Mouse (Mus musculus) forebrain, embryonic 13.5 days (tissue): Measurements from ENCODE around the gene Gab2. TPM values are rescaled to one million over a fixed set of nuclear protein-coding genes. Genes with fewer than 3 reads are reported as not detected.

Experiments
- ATAC-seq: fragments of 200-750 bp; cut with Nextera tagmentation; 2 replicates; pipeline ENCODE4 v1.8.0; 2017
- H3K27ac ChIP-seq: fragments of 300-500 bp; sonication (generic); 2 replicates; pipeline ENCODE4 v1.5.1; 2015; ENCODE audit warnings: inconsistent platforms, mild to moderate bottlenecking, moderate library complexity
- H3K27me3 ChIP-seq: fragments of 300-500 bp; sonication (generic); 2 replicates; pipeline ENCODE4 v1.6.1; 2015; ENCODE audit warnings: mild to moderate bottlenecking, inconsistent platforms
- H3K36me3 ChIP-seq: fragments of 300-500 bp; sonication (generic); 2 replicates; pipeline ENCODE4 v1.6.1; 2015; ENCODE audit warnings: mild to moderate bottlenecking, inconsistent platforms; ENCODE audit not compliant: poor library complexity, severe bottlenecking
- H3K4me1 ChIP-seq: fragments of 300-500 bp; sonication (generic); 2 replicates; pipeline ENCODE4 v1.6.1; 2015; ENCODE audit warnings: inconsistent platforms
- H3K4me2 ChIP-seq: fragments of 300-500 bp; sonication (generic); 2 replicates; pipeline ENCODE4 v1.6.1; 2015; ENCODE audit warnings: inconsistent platforms, mild to moderate bottlenecking, moderate library complexity
- H3K4me3 ChIP-seq: fragments of 300-500 bp; sonication (generic); 2 replicates; pipeline ENCODE4 v1.5.1; 2015; ENCODE audit warnings: mild to moderate bottlenecking, inconsistent platforms
- H3K9ac ChIP-seq: fragments of 300-500 bp; sonication (generic); 2 replicates; pipeline ENCODE4 v1.6.1; 2015; ENCODE audit warnings: mild to moderate bottlenecking, inconsistent platforms
- H3K9me3 ChIP-seq: fragments of 300-500 bp; sonication (generic); replicated peaks from 2 replicates; pipeline ENCODE4 v1.6.1; 2016; ENCODE audit warnings: inconsistent platforms
- WGBS: fragments of 180-500 bp; shearing (Covaris S2); methylation state at CpG from one replicate; pipeline ENCODE4 v1.1.7; 2015; 5-methylcytosine and 5-hydroxymethylcytosine counted together
- polyA plus RNA-seq: library from polyadenylated mRNA; unstranded; fragments of >200 nt; fragmentation: Nextera tagmentation; extraction: Ambion mirVana; gene quantifications from 2 replicates; pipeline ENCODE4 v1.2.1, GENCODE M21; 2015

Gene Gab2
- polyA plus RNA-seq, 1 experiment from 2014 or later = 9.9 TPM

GRCm38 (mm10) chr7:97296986-97297385 is 215.6 kb downstream of the Gab2 start:
- no peak for ATAC-seq
- Histone ChIP-seq H3K4me1 (no peaks in the 10 kb centered on the region), H3K27ac (no peak overlapping the region), H3K27me3 (no peaks in the 10 kb centered on the region), H3K4me2 (no peak overlapping the region), H3K9ac (no peak overlapping the region), H3K9me3 (no peaks in the 10 kb centered on the region), H3K36me3 (peaks cover 10% of the 10 kb centered on the region; the same call in 1 of the 2 replicates), H3K4me3 (no peak overlapping the region)
- WGBS = 57% methylated on average over 2 of the region's 2 CpGs

- no peaks in the 10 kb centered on the region for H3K27me3 ChIP-seq
- ATAC-seq = peak; percentile 69
- H3K4me1 ChIP-seq = no peaks in the 10 kb centered on the region
- no peak overlapping the region for H3K9ac ChIP-seq
- no peak overlapping the region for H3K4me2 ChIP-seq
- WGBS = 2% methylated on average over 2 of the region's 2 CpGs
- no peak overlapping the region for H3K27ac ChIP-seq
- H3K9me3 ChIP-seq = no peaks in the 10 kb centered on the region
- H3K36me3 ChIP-seq = peaks cover 10% of the 10 kb centered on the region; the same call in 1 of the 2 replicates
- no peak overlapping the region for H3K4me3 ChIP-seq
These were observed 216.1 kb downstream of the Gab2 start for GRCm38 (mm10) chr7:97297466-97297865.

DNA sequence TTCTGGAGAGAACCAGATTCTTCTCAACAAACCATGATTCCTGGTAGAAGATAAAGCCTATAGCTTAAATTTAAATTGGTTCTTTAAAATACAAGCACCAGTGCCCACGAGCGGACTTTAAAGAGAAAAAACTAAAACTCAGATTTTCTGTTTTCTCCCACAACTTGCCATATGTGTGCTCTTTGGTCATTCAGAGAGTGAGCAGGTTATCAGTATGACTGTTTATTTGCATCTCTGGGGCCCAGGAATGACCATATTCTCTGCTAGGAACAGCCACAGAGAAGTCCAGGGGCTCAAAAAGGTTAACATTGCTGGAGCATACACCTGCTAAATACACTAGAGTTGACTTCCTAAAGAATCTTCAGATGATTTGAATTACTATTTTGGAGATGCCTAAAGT is 216.9 kb downstream of the Gab2 start:
- Histone ChIP-seq H3K27me3 (no peaks in the 10 kb centered on the region), H3K9ac (no peak overlapping the region), H3K4me1 (no peaks in the 10 kb centered on the region), H3K4me3 (no peak overlapping the region), H3K36me3 (peaks cover 10% of the 10 kb centered on the region; the same call in 1 of the 2 replicates), H3K27ac (no peak overlapping the region), H3K4me2 (no peak overlapping the region), H3K9me3 (no peaks in the 10 kb centered on the region)
- 94% methylated on average over 2 of the region's 2 CpGs for WGBS
- ATAC-seq = no peak

GRCm38 (mm10) chr7:97298943-97299342 is 217.6 kb downstream of the Gab2 start:
- H3K27me3 ChIP-seq = no peaks in the 10 kb centered on the region
- H3K9me3 ChIP-seq = no peaks in the 10 kb centered on the region
- no peaks in the 10 kb centered on the region for H3K4me1 ChIP-seq
- H3K36me3 ChIP-seq = peaks cover 15% of the 10 kb centered on the region
- 78% methylated on average over 6 of the region's 6 CpGs for WGBS
- H3K27ac ChIP-seq = no peak overlapping the region
- no peak overlapping the region for H3K9ac ChIP-seq
- no peak overlapping the region for H3K4me3 ChIP-seq
- no peak for ATAC-seq
- no peak overlapping the region for H3K4me2 ChIP-seq

DNA sequence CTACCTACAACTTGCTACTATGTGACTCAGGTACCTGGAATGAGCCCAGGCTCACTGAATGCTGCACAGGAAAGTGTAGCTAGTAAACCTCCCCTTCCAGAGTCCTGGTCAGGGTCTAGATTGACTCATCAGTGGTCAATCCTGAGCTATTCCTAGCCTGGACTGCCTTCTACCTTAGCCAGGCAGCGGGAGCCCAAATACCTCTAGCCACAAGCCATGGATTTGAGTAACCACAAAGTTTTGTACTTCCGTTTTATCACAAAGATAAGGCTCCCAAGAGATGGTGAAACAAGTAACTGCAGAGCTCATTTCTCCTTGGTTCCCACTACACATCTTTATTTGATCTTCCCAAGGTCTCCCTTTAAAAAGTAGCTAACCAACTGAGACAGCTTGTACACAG is 219.5 kb downstream of the Gab2 start:
- Histone ChIP-seq H3K4me2 (no peak overlapping the region), H3K9me3 (no peaks in the 10 kb centered on the region), H3K4me1 (no peaks in the 10 kb centered on the region), H3K27ac (no peak overlapping the region), H3K9ac (no peak overlapping the region), H3K4me3 (no peak overlapping the region), H3K36me3 (peaks cover 35% of the 10 kb centered on the region), H3K27me3 (no peaks in the 10 kb centered on the region)
- WGBS = 91% methylated on average over 2 of the region's 2 CpGs
- no peak for ATAC-seq

- no peak overlapping the region for H3K9ac ChIP-seq
- H3K27ac ChIP-seq = no peak overlapping the region
- no peaks in the 10 kb centered on the region for H3K4me1 ChIP-seq
- no peak overlapping the region for H3K4me3 ChIP-seq
- peaks cover 39% of the 10 kb centered on the region for H3K36me3 ChIP-seq
- no peak for ATAC-seq
- no peaks in the 10 kb centered on the region for H3K9me3 ChIP-seq
- no peak overlapping the region for H3K4me2 ChIP-seq
- 87% methylated on average over 8 of the region's 8 CpGs for WGBS
- no peaks in the 10 kb centered on the region for H3K27me3 ChIP-seq
These were observed 219.9 kb downstream of the Gab2 start for GRCm38 (mm10) chr7:97301321-97301720.

DNA sequence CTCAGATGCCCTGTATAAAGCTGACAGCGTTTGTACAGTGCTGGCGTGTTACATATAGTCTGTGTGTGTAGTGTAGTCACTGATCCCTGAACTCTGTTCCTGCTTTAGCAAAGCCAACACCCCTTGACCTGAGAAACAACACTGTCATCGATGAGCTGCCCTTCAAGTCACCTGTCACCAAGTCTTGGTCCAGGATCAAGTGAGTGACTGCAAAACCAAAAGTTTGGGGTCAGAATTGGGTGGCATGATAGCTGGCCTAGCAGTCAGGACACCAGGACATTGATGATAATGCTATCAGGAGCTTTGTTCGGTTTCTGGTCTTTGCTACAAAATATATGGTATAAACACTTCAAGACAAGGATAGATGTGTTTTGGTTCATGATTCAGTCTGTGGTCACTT is 220.9 kb downstream of the Gab2 start:
- no peak for ATAC-seq
- WGBS = 89% methylated on average over 4 of the region's 4 CpGs
- H3K9ac ChIP-seq = no peak overlapping the region
- H3K4me1 ChIP-seq = no peaks in the 10 kb centered on the region
- H3K36me3 ChIP-seq = peaks cover 48% of the 10 kb centered on the region
- H3K27ac ChIP-seq = no peak overlapping the region
- H3K9me3 ChIP-seq = no peaks in the 10 kb centered on the region
- H3K4me3 ChIP-seq = no peak overlapping the region
- H3K27me3 ChIP-seq = no peaks in the 10 kb centered on the region
- H3K4me2 ChIP-seq = no peak overlapping the region

DNA sequence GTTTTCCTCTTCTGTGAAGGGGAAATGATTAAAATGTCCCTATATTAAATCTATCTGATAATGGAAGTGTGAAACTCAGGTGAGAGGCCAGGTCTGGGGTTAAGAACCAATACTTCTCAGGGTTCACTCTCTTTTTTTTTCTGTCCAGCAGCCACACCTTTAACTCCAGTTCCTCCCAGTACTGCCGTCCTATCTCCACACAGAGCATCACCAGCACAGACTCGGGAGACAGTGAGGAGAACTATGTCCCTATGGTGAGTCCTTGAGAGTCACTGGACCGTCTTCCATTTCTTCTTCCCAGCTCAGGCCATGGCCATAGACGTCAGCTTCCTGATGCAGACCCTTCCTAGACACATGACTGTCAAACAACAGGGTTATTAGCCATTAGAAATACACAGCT is 221.5 kb downstream of the Gab2 start:
- Histone ChIP-seq H3K27ac (no peak overlapping the region), H3K27me3 (no peaks in the 10 kb centered on the region), H3K9ac (no peak overlapping the region), H3K9me3 (no peaks in the 10 kb centered on the region), H3K4me2 (no peak overlapping the region), H3K36me3 (peaks cover 48% of the 10 kb centered on the region), H3K4me3 (no peak overlapping the region), H3K4me1 (no peaks in the 10 kb centered on the region)
- WGBS = 83% methylated on average over 4 of the region's 4 CpGs
- no peak for ATAC-seq

- Histone ChIP-seq H3K4me1 (no peaks in the 10 kb centered on the region), H3K4me3 (no peak overlapping the region), H3K27ac (no peak overlapping the region), H3K27me3 (no peaks in the 10 kb centered on the region), H3K9ac (no peak overlapping the region), H3K36me3 (peaks cover 54% of the 10 kb centered on the region), H3K9me3 (no peaks in the 10 kb centered on the region), H3K4me2 (no peak overlapping the region)
- ATAC-seq = no peak
- 72% methylated on average over 2 of the region's 2 CpGs for WGBS
These were observed 222.2 kb downstream of the Gab2 start for GRCm38 (mm10) chr7:97303614-97304013.

DNA sequence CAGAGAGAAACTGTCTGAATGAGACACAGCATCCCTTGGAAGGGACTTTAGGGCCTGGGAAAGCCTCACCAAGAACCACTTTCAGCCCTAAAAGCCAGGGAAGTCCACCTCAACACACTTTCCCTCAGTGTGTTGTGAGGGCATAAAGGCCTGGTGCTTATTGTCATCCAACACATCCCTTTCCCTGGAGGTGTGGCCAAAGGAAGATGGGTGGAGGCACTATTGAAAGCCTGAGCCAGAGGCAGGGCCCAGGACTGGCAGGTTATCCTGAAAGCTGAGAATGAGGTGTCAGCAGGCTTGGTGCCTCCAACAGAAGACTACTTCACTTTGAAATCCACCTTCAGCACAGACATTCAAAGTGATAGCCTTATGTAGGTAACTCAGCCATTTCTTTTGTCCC is 223.1 kb downstream of the Gab2 start:
- no peaks in the 10 kb centered on the region for H3K9me3 ChIP-seq
- H3K4me2 ChIP-seq = no peak overlapping the region
- H3K4me3 ChIP-seq = no peak overlapping the region
- H3K36me3 ChIP-seq = peaks cover 55% of the 10 kb centered on the region
- no peak overlapping the region for H3K27ac ChIP-seq
- no peak for ATAC-seq
- H3K27me3 ChIP-seq = no peaks in the 10 kb centered on the region
- no peak overlapping the region for H3K9ac ChIP-seq
- H3K4me1 ChIP-seq = no peaks in the 10 kb centered on the region

- Histone ChIP-seq H3K36me3 (peaks cover 63% of the 10 kb centered on the region), H3K4me1 (no peaks in the 10 kb centered on the region), H3K27ac (no peak overlapping the region), H3K27me3 (no peaks in the 10 kb centered on the region), H3K4me2 (no peak overlapping the region), H3K9me3 (no peaks in the 10 kb centered on the region), H3K4me3 (no peak overlapping the region), H3K9ac (no peak overlapping the region)
- no peak for ATAC-seq
- 91% methylated on average over 4 of the region's 4 CpGs for WGBS
These were observed 223.8 kb downstream of the Gab2 start for GRCm38 (mm10) chr7:97305206-97305605.

DNA sequence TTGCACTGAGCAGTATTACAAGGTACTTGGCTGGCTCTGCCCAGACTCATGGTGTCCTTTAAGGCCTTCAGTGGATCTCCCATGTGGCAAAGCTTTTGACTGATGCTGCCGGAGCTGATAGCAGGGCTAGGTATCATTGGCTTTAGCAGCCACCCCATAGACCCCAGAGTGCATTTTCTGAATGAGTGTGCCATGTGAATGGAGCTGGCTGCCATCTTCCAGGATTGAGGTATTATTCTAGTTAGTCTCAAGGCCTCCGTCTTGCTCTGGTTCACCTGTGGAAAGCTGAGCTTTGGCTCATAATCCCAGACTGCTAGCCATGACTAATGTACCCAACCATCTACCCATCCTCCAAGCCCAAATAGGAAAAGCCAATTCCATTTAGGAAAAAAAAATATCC is 225.4 kb downstream of the Gab2 start:
- no peak overlapping the region for H3K4me2 ChIP-seq
- no peaks in the 10 kb centered on the region for H3K27me3 ChIP-seq
- no peak for ATAC-seq
- peaks cover 76% of the 10 kb centered on the region for H3K36me3 ChIP-seq
- H3K27ac ChIP-seq = no peak overlapping the region
- H3K4me1 ChIP-seq = no peaks in the 10 kb centered on the region
- H3K9me3 ChIP-seq = no peaks in the 10 kb centered on the region
- H3K4me3 ChIP-seq = no peak overlapping the region
- WGBS = 90% methylated on average over 2 of the region's 2 CpGs
- no peak overlapping the region for H3K9ac ChIP-seq

DNA sequence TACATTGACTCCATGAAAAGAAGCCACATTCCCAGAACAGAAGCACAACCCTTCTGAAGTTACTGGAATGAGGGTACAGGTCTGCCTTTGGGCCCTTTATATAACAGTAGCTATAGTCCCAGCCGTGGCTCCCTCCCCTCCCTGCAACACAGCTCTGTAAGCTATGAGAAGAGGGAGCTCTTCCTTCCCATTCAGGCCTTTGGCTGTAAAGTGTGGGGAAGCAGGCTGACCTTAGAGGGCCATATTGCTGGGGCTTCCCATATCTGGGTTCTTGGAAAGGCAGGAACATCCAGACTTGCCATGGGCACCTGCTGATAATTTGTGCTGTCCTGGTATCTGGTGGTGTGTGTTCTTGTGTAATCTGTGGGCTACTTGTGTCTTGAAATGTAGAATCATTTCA is 226.2 kb downstream of the Gab2 start:
- Histone ChIP-seq H3K9me3 (no peaks in the 10 kb centered on the region), H3K4me1 (no peaks in the 10 kb centered on the region), H3K27ac (no peak overlapping the region), H3K9ac (no peak overlapping the region), H3K4me3 (no peak overlapping the region), H3K27me3 (no peaks in the 10 kb centered on the region), H3K4me2 (no peak overlapping the region), H3K36me3 (peaks cover 83% of the 10 kb centered on the region)
- WGBS = 90% methylated on average over 1 of the region's 1 CpGs
- no peak for ATAC-seq
